Mouse (Mus musculus) liver, embryonic 11.5 days (tissue): ENCODE data around the gene Fryl. TPM values are rescaled to one million over a fixed set of nuclear protein-coding genes. Genes with fewer than 3 reads are reported as not detected.

Experiments used
- ATAC-seq: fragments of 200-750 bp; cut with Nextera tagmentation; replicated peaks from 2 replicates; pipeline ENCODE4 v1.8.0; 2017; ENCODE audit warnings: moderate number of reproducible peaks, mild to moderate bottlenecking, moderate TSS enrichment, moderate library complexity; ENCODE audit not compliant: low FRiP score
- DNase-seq: peaks from one replicate; pipeline ENCODE4 v3.0.0-alpha.2; 2017; ENCODE audit warnings: low spot score
- H3K27ac ChIP-seq: fragments of 300-500 bp; sonication (generic); 2 replicates; pipeline ENCODE4 v1.5.1; 2014; ENCODE audit warnings: mild to moderate bottlenecking, low read depth, low read length, control low read depth
- H3K27me3 ChIP-seq: fragments of 300-500 bp; sonication (generic); replicated peaks from 2 replicates; pipeline ENCODE4 v1.6.1; 2014; ENCODE audit warnings: low read length, mixed read lengths; ENCODE audit not compliant: control insufficient read depth, insufficient read depth
- H3K36me3 ChIP-seq: fragments of 300-500 bp; sonication (generic); 2 replicates; pipeline ENCODE4 v1.6.1; 2014; ENCODE audit warnings: mild to moderate bottlenecking, low read length, moderate library complexity, mixed read lengths; ENCODE audit not compliant: control insufficient read depth, insufficient read depth
- H3K4me1 ChIP-seq: fragments of 300-500 bp; sonication (generic); replicated peaks from 2 replicates; pipeline ENCODE4 v1.6.1; 2014; ENCODE audit warnings: low read length, mixed read lengths; ENCODE audit not compliant: control insufficient read depth, insufficient read depth
- H3K4me2 ChIP-seq: fragments of 300-500 bp; sonication (generic); 2 replicates; pipeline ENCODE4 v1.6.1; 2014; ENCODE audit warnings: mild to moderate bottlenecking, control low read depth, moderate library complexity
- H3K4me3 ChIP-seq: fragments of 300-500 bp; sonication (generic); 2 replicates; pipeline ENCODE4 v1.5.1; 2014; ENCODE audit warnings: low read depth, low read length, control low read depth
- H3K9ac ChIP-seq: fragments of 300-500 bp; sonication (generic); 2 replicates; pipeline ENCODE4 v1.6.1; 2014; ENCODE audit warnings: low read depth, low read length, control low read depth
- H3K9me3 ChIP-seq: fragments of 300-500 bp; sonication (generic); 2 replicates; pipeline ENCODE4 v1.6.1; 2016; ENCODE audit warnings: low read length, inconsistent platforms, mixed read lengths; ENCODE audit not compliant: control insufficient read depth
- whole genome bisulfite sequencing: fragments of 180-500 bp; shearing (Covaris S2); extraction: QIAGEN DNeasy Blood & Tissue Kit; methylation state at CpG from one replicate; pipeline ENCODE4 v1.1.7; 2014; 5-methylcytosine and 5-hydroxymethylcytosine counted together
- polyA plus RNA-seq: library from polyadenylated mRNA; unstranded; fragments of >200 nt; fragmentation: Nextera tagmentation; extraction: Ambion mirVana; gene quantifications from 2 replicates; pipeline ENCODE4 v1.2.1, GENCODE M21; 2014

The Fryl gene
- polyA plus RNA-seq, 1 experiment from 2014 or later = 39.7 TPM

DNA sequence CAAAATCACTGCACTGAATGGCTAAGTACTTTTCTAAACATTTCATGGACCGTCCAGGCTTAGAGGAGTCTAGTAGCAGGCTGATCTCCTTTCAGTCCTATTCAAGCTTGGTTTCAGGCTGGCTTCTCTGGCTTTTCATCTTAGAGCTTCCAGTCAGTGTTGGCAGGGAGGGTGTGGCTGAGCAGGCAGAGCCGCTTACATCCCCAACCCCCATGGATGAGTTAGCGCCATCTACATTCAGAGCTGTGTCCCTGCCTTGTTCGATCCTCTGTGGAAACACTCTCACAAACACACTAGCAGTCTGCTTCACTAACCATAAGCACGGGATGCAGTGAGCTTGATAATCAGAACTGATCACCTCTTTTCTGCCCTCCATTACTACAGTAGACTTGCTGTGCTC lies 283.5 kb downstream of the Fryl start:
- Histone ChIP-seq H3K36me3 (peaks cover 10% of the 10 kb centered on the region), H3K9me3 (no peaks in the 10 kb centered on the region), H3K4me3 (no peak overlapping the region), H3K9ac (no peak overlapping the region), H3K27ac (no peak overlapping the region), H3K27me3 (no peaks in the 10 kb centered on the region), H3K4me2 (no peak overlapping the region), H3K4me1 (no peaks in the 10 kb centered on the region)
- WGBS = 71% methylated on average over 5 of the region's 5 CpGs
- ATAC-seq (no peak), DNase-seq (no peak)

- H3K4me1 ChIP-seq = no peaks in the 10 kb centered on the region
- ATAC-seq (no peak), DNase-seq (no peak)
- H3K4me2 ChIP-seq = no peak overlapping the region
- H3K27ac ChIP-seq = no peak overlapping the region
- H3K9ac ChIP-seq = no peak overlapping the region
- H3K36me3 ChIP-seq = peaks cover 10% of the 10 kb centered on the region
- no peaks in the 10 kb centered on the region for H3K9me3 ChIP-seq
- H3K27me3 ChIP-seq = no peaks in the 10 kb centered on the region
- no peak overlapping the region for H3K4me3 ChIP-seq
- WGBS = 85% methylated on average over 4 of the region's 4 CpGs
Measured at GRCm38 (mm10) chr5:72972435-72972834, 284.0 kb downstream of the Fryl start.

Other genes starting within 250 kb of the Fryl start
- 0.37 and 0.62 TPM in 2 replicates for gene Slc10a4, start 249.7 kb downstream of the Fryl start, polyA plus RNA-seq
- 170 and 171 TPM in 2 replicates for gene Ociad1, start 36.2 kb upstream of the Fryl start, polyA plus RNA-seq
- gene Ociad2, start 84.4 kb upstream of the Fryl start, polyA plus RNA-seq = 5.1 and 7.0 TPM in 2 replicates
- gene Cwh43, start 149.5 kb upstream of the Fryl start, polyA plus RNA-seq = not detected in 2 replicates
- 14.8 and 15.4 TPM in 2 replicates for gene Dcun1d4, start 224.4 kb upstream of the Fryl start, polyA plus RNA-seq